Mouse (Mus musculus) common myeloid progenitor, adult 5-6 weeks (primary cell): ENCODE results near the gene Plcb1. TPM values are rescaled to one million over a fixed set of nuclear protein-coding genes. Genes with fewer than 3 reads are reported as not detected.

Experiments used
- ATAC-seq: replicated peaks from 2 replicates; pipeline ENCODE4 v1.8.0; 2016; ENCODE audit warnings: low read depth, mild to moderate bottlenecking, moderate TSS enrichment, inconsistent platforms; ENCODE audit not compliant: poor library complexity, severe bottlenecking
- total RNA-seq: library from RNA; stranded (forward); fragments of 200-1000, 187-1606 nt; gene quantifications from 2 replicates; pipeline ENCODE4 v1.2.3, GENCODE M21; 2017

Gene Plcb1
- total RNA-seq, 1 experiment from 2014 or later: 3.8 TPM

GRCm38 (mm10) chr2:135035640-135036260, 249.9 kb downstream of the Plcb1 start:
- ATAC-seq: peak; percentile 80

- ATAC-seq: no peak
Observed at GRCm38 (mm10) chr2:135048791-135049190, 262.9 kb downstream of the Plcb1 start.

GRCm38 (mm10) chr2:135049283-135049682, 263.4 kb downstream of the Plcb1 start:
- ATAC-seq: no peak

GRCm38 (mm10) chr2:135051540-135052288, 265.8 kb downstream of the Plcb1 start:
- no peak for ATAC-seq

GRCm38 (mm10) chr2:135053391-135053790, 267.5 kb downstream of the Plcb1 start:
- ATAC-seq: 0 out of 2 replicates have a peak, but pooled peaks have one; percentile 36

GRCm38 (mm10) chr2:135067419-135067818, 281.6 kb downstream of the Plcb1 start:
- no peak for ATAC-seq

- no peak for ATAC-seq
Observed at GRCm38 (mm10) chr2:135071349-135071748, 285.5 kb downstream of the Plcb1 start.

- no peak for ATAC-seq
Observed at GRCm38 (mm10) chr2:135072503-135072902, 286.6 kb downstream of the Plcb1 start.

- ATAC-seq: no peak
Observed at GRCm38 (mm10) chr2:135073014-135073413, 287.1 kb downstream of the Plcb1 start.

GRCm38 (mm10) chr2:135075375-135075774, 289.5 kb downstream of the Plcb1 start:
- no peak for ATAC-seq

GRCm38 (mm10) chr2:135092588-135093162, 306.8 kb downstream of the Plcb1 start:
- ATAC-seq: no peak

GRCm38 (mm10) chr2:135101292-135101691, 315.4 kb downstream of the Plcb1 start:
- no peak for ATAC-seq

GRCm38 (mm10) chr2:135101943-135102342, 316.1 kb downstream of the Plcb1 start:
- no peak for ATAC-seq

- no peak for ATAC-seq
Observed at GRCm38 (mm10) chr2:135106649-135107048, 320.8 kb downstream of the Plcb1 start.

- ATAC-seq: no peak
Observed at GRCm38 (mm10) chr2:135108607-135109006, 322.7 kb downstream of the Plcb1 start.

GRCm38 (mm10) chr2:135114501-135115128, 328.7 kb downstream of the Plcb1 start:
- ATAC-seq: no peak

- ATAC-seq: no peak
Observed at GRCm38 (mm10) chr2:135123057-135123456, 337.2 kb downstream of the Plcb1 start.

GRCm38 (mm10) chr2:135123695-135124343, 338.0 kb downstream of the Plcb1 start:
- no peak for ATAC-seq

- ATAC-seq: no peak
Observed at GRCm38 (mm10) chr2:135140576-135140975, 354.7 kb downstream of the Plcb1 start.

- no peak for ATAC-seq
Observed at GRCm38 (mm10) chr2:135152289-135152688, 366.4 kb downstream of the Plcb1 start.
